In genomic region chr15:40358341-40358740, GRCm38 (mm10) we compare ENCODE assay signal across 17 mouse cellular contexts.
"Had no signal": no experiment of that assay in that cellular context is flagged by ENCODE, and none has a peak within 500 bp of the region (broad histone marks: within the 10 kb centered on the region; RNA-seq: fewer than 3 reads in every experiment).

No protein-coding gene starts in this region.

- DNase-seq: kidney, adult 2 months; kidney, postnatal 25 days; layer of hippocampus, adult 9-11 months; liver; lung, adult 18-20 months; lung, postnatal 14 days; lung, postnatal 4 days; midbrain, embryonic 14.5 days; thymus, adult 18-20 months; thymus, postnatal 4 days had no signal

- H3K4me1 ChIP-seq: limb, embryonic 10.5 days; limb, embryonic 13.5 days; liver, embryonic 12.5 days; liver, embryonic 15.5 days had no signal

- H3K27ac ChIP-seq: kidney, postnatal 0 days; layer of hippocampus, adult 2 months; limb, embryonic 10.5 days; limb, embryonic 13.5 days; liver, embryonic 12.5 days; liver, embryonic 15.5 days had no signal

- H3K36me3 ChIP-seq: limb, embryonic 10.5 days; limb, embryonic 13.5 days; liver, embryonic 12.5 days; liver, embryonic 15.5 days had no signal

- H3K9ac ChIP-seq: limb, embryonic 13.5 days; liver, embryonic 12.5 days; liver, embryonic 15.5 days had no signal

- H3K9me3 ChIP-seq: limb, embryonic 10.5 days; limb, embryonic 13.5 days; liver, embryonic 12.5 days; liver, embryonic 15.5 days had no signal

- H3K4me2 ChIP-seq: limb, embryonic 13.5 days; liver, embryonic 12.5 days; liver, embryonic 15.5 days; midbrain, embryonic 11.5 days had no signal

- H3K4me3 ChIP-seq: layer of hippocampus, adult 2 months; limb, embryonic 10.5 days; limb, embryonic 13.5 days; liver, embryonic 12.5 days; liver, embryonic 15.5 days had no signal

- H3K27me3 ChIP-seq: limb, embryonic 13.5 days; liver, embryonic 12.5 days; liver, embryonic 15.5 days had no signal

- ATAC-seq: liver, embryonic 12.5 days had no signal
